Mouse (Mus musculus): ENCODE measurements around the gene Cuedc1. TPM values are rescaled to one million over a fixed set of nuclear protein-coding genes. Genes with fewer than 3 reads are reported as not detected.
"Not testable (repeated sequence)": the region's sequence is repeated elsewhere in the genome, so short reads cannot be mapped to it uniquely, and the experiment has no call there.

Gene Cuedc1
- polyA plus RNA-seq, 1 experiment = 10.7 TPM

GRCm38 (mm10) chr11:88203712-88204532 lies 106.1 kb downstream of the Cuedc1 start, which contains the start of gene Mrps23:
Gene Mrps23, plus strand, starts transcription at chr11:88204388.
- TF ChIP-seq POLR2A (IDR thresholded peaks at IDR 0.05; ENCODE audit: low read depth, low read length) (peak; percentile 83), CTCF (IDR thresholded peaks at IDR 0.05; ENCODE audit: extremely low read depth, insufficient read depth, insufficient read length, insufficient replicate concordance) (0 out of 2 replicates have a peak, but pooled peaks have one; percentile 17)
- Histone ChIP-seq H3K36me3 (ENCODE audit: control insufficient read depth, insufficient read depth, low read length) (peaks cover 5% of the 10 kb centered on the region), H3K27ac (ENCODE audit: insufficient read depth, low read length) (peak within 1 kb of the TSS; percentile 70), H3K4me3 (ENCODE audit: extremely low read depth, insufficient read depth, insufficient read length) (peak within 1 kb of the TSS; percentile 87), H3K4me1 (ENCODE audit: control insufficient read depth, insufficient read depth, insufficient read length) (peaks cover 5% of the 10 kb centered on the region; the same call in 1 of the 2 replicates), H3K27me3 (ENCODE audit: control insufficient read depth, insufficient read depth, low read length) (no peaks in the 10 kb centered on the region)
- under 1% methylated on average over 51 of the region's 51 CpGs for WGBS
- peak; percentile 81 to 93 for DNase-seq (ENCODE audit: low read depth in 1 of 2, low spot score in 2 of 2)

- Histone ChIP-seq H3K27ac (ENCODE audit: insufficient read depth, low read length) (peak overlapping the region; percentile 54), H3K27me3 (ENCODE audit: control insufficient read depth, insufficient read depth, low read length) (no peaks in the 10 kb centered on the region), H3K4me1 (ENCODE audit: control insufficient read depth, insufficient read depth, insufficient read length) (peaks cover 5% of the 10 kb centered on the region; the same call in 1 of the 2 replicates), H3K36me3 (ENCODE audit: control insufficient read depth, insufficient read depth, low read length) (peaks cover 7% of the 10 kb centered on the region), H3K4me3 (ENCODE audit: extremely low read depth, insufficient read depth, insufficient read length) (peak overlapping the region; percentile 87)
- 28% methylated on average over 30 of the region's 30 CpGs for WGBS
- no peak for DNase-seq (ENCODE audit: low read depth in 1 of 2, low spot score in 2 of 2)
- TF ChIP-seq POLR2A (IDR thresholded peaks at IDR 0.05; ENCODE audit: low read depth, low read length) (no peak), CTCF (IDR thresholded peaks at IDR 0.05; ENCODE audit: extremely low read depth, insufficient read depth, insufficient read length, insufficient replicate concordance) (no peak)
Observed at GRCm38 (mm10) chr11:88204593-88205368, 106.9 kb downstream of the Cuedc1 start.

GRCm38 (mm10) chr11:88206576-88206975 lies 108.7 kb downstream of the Cuedc1 start:
- H3K4me3 ChIP-seq (ENCODE audit: extremely low read depth, insufficient read depth, insufficient read length); DNase-seq (ENCODE audit: low read depth in 1 of 2, low spot score in 2 of 2); H3K4me1 ChIP-seq (ENCODE audit: control insufficient read depth, insufficient read depth, insufficient read length); H3K27ac ChIP-seq (ENCODE audit: insufficient read depth, low read length); H3K27me3 ChIP-seq (ENCODE audit: control insufficient read depth, insufficient read depth, low read length): not testable (repeated sequence)
- H3K36me3 ChIP-seq (ENCODE audit: control insufficient read depth, insufficient read depth, low read length) = peaks cover 23% of the 10 kb centered on the region
- 68% methylated on average over 8 of the region's 8 CpGs for WGBS

- Histone ChIP-seq H3K27me3 (ENCODE audit: control insufficient read depth, insufficient read depth, low read length) (no peaks in the 10 kb centered on the region), H3K27ac (ENCODE audit: insufficient read depth, low read length) (no peak overlapping the region), H3K36me3 (ENCODE audit: control insufficient read depth, insufficient read depth, low read length) (peaks cover 25% of the 10 kb centered on the region), H3K4me3 (ENCODE audit: extremely low read depth, insufficient read depth, insufficient read length) (no peak overlapping the region), H3K4me1 (ENCODE audit: control insufficient read depth, insufficient read depth, insufficient read length) (peaks cover 5% of the 10 kb centered on the region; the same call in 1 of the 2 replicates)
- WGBS = 86% methylated on average over 2 of the region's 2 CpGs
- no peak for DNase-seq (ENCODE audit: low read depth in 1 of 2, low spot score in 2 of 2)
- TF ChIP-seq CTCF (IDR thresholded peaks at IDR 0.05; ENCODE audit: extremely low read depth, insufficient read depth, insufficient read length, insufficient replicate concordance) = no peak
- no peak for TF ChIP-seq POLR2A (IDR thresholded peaks at IDR 0.05; ENCODE audit: low read depth, low read length)
Observed at GRCm38 (mm10) chr11:88207697-88208096, 109.8 kb downstream of the Cuedc1 start.

GRCm38 (mm10) chr11:88211824-88212582 lies 114.1 kb downstream of the Cuedc1 start:
- peaks cover 25% of the 10 kb centered on the region for H3K36me3 ChIP-seq (ENCODE audit: control insufficient read depth, insufficient read depth, low read length)
- WGBS = 90% methylated on average over 5 of the region's 5 CpGs
- no peak for TF ChIP-seq CTCF (IDR thresholded peaks at IDR 0.05; ENCODE audit: extremely low read depth, insufficient read depth, insufficient read length, insufficient replicate concordance)
- TF ChIP-seq POLR2A (IDR thresholded peaks at IDR 0.05; ENCODE audit: low read depth, low read length) = no peak

GRCm38 (mm10) chr11:88213757-88214156 lies 115.9 kb downstream of the Cuedc1 start:
- Histone ChIP-seq H3K4me3 (ENCODE audit: extremely low read depth, insufficient read depth, insufficient read length) (no peak overlapping the region), H3K27me3 (ENCODE audit: control insufficient read depth, insufficient read depth, low read length) (no peaks in the 10 kb centered on the region), H3K4me1 (ENCODE audit: control insufficient read depth, insufficient read depth, insufficient read length) (peaks cover 3% of the 10 kb centered on the region; the same call in 1 of the 2 replicates), H3K27ac (ENCODE audit: insufficient read depth, low read length) (no peak overlapping the region), H3K36me3 (ENCODE audit: control insufficient read depth, insufficient read depth, low read length) (peaks cover 21% of the 10 kb centered on the region)
- no peak for DNase-seq (ENCODE audit: low read depth in 1 of 2, low spot score in 2 of 2)
- WGBS = 11% methylated on average over 6 of the region's 6 CpGs
- TF ChIP-seq CTCF (IDR thresholded peaks at IDR 0.05; ENCODE audit: extremely low read depth, insufficient read depth, insufficient read length, insufficient replicate concordance) (no peak), POLR2A (IDR thresholded peaks at IDR 0.05; ENCODE audit: low read depth, low read length) (no peak)

More at GRCm38 (mm10) chr11:88211824-88212582, 114.1 kb downstream of the Cuedc1 start:
- H3K27me3 ChIP-seq (ENCODE audit: control insufficient read depth, insufficient read depth, low read length) = no peaks in the 10 kb centered on the region
- no peak for DNase-seq (ENCODE audit: low read depth in 1 of 2, low spot score in 2 of 2)
- no peak overlapping the region for H3K4me3 ChIP-seq (ENCODE audit: extremely low read depth, insufficient read depth, insufficient read length)
- H3K4me1 ChIP-seq (ENCODE audit: control insufficient read depth, insufficient read depth, insufficient read length) = peaks cover 3% of the 10 kb centered on the region; the same call in 1 of the 2 replicates
- no peak overlapping the region for H3K27ac ChIP-seq (ENCODE audit: insufficient read depth, low read length)

Measured in spleen, adult 2 months (tissue).